Mouse (Mus musculus): ENCODE data around the gene Tyw3.

DNA sequence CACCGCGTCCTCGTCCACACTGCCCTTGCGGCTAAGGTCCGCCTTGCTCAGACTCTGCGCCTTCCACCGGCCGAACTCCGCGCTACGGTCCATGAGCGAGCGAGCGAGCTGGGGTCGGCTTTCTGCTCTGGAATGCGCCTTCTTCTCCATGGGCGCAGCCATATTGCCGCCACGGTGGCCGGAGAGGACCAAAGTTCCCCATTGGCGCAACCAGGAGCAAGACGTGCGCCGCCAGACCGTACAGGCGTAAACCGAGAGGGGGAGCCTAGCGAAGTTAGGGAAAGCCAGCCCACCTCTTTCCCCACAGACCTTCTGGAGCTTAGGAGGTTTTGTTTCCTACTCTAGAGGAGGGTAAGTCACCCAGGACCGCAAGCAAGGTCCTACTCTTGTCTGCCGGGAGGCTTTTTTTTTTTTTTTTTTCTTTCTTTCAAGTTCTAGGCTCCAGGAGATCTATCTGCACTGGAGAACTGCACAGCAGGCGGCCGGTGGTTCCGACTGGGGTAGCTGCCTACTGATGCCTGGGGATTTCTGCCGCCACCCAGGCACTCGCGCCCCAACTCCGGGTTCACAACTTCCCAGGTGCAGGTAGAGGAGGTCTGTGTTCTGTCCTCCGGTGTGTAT lies at the start of gene Tyw3:
- TF ChIP-seq HCFC1 (IDR thresholded peaks at IDR 0.05; ENCODE audit: borderline replicate concordance, insufficient read depth, low read length) (peak; percentile 83), ZC3H11A (IDR thresholded peaks at IDR 0.05; ENCODE audit: borderline replicate concordance, low read depth, low read length) (0 out of 2 replicates have a peak, but pooled peaks have one; percentile 2), CHD2 (IDR thresholded peaks at IDR 0.05; ENCODE audit: low read depth, low read length) (no peak), ZNF384 (IDR thresholded peaks at IDR 0.05; ENCODE audit: low read depth, low read length) (peak; percentile 58; the same call in 1 of the 2 replicates)

Measured in ES-E14 (cell line).